Mouse (Mus musculus): ENCODE measurements around the gene Snx29.

GRCm38 (mm10) chr16:11384361-11384760, 61.7 kb downstream of the Snx29 start:
- TF ChIP-seq POLR2A (IDR thresholded peaks at IDR 0.05; ENCODE audit: control insufficient read depth, extremely low read depth, insufficient read depth, low read length, poor library complexity) (no peak), CTCF (IDR thresholded peaks at IDR 0.05; ENCODE audit: borderline replicate concordance, control insufficient read depth, extremely low read depth, insufficient read depth, low read length, poor library complexity) (no peak)
